Mouse (Mus musculus) heart, adult 10 weeks (tissue): ENCODE data around the gene Gm20517. TPM values are rescaled to one million over a fixed set of nuclear protein-coding genes. Genes with fewer than 3 reads are reported as not detected.

Source experiments
- polyA plus RNA-seq: library from polyadenylated mRNA; stranded (reverse); fragments of 350-450 nt; fragmentation: Illumina TruSeq; extraction: RNeasy Lipid Tissue Mini Kit (QIAGEN cat#74804); gene quantifications from one replicate; pipeline ENCODE4 v1.2.3, GENCODE M21; 2014; ENCODE audit warnings: low read depth, low replicate concordance

Gm20517 gene
- polyA plus RNA-seq, result 2.2 TPM

GRCm38 (mm10) chr17:47610849-47611660 lies at the start of gene Gm20517, which contains the start of the genes Bysl and Med20:
TSS of gene Gm20517 (plus strand) at chr17:47611589.
TSS of gene Bysl (minus strand) at chr17:47611492.
TSS of gene Med20 (plus strand) at chr17:47611582.

DNA sequence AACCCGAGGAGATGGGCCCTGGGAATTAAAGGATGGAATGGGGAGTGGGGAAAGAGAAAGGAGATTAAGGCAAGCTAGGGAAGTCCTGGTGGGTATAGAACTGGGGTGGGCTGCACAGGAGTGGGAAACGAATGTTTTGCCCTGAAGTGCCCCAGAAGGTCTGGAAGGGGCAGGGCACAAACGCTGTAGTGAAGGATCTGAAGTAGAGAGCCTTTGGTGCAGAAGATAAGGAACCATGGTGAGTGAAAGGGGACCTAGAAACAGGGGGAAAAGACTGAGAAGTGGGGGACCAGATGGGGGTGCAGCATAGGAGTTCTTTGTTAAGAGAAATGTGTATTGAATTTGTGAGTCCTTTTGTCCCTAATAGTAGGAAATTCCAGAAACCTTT lies 19.3 kb downstream of the Gm20517 start, which contains the start of gene Usp49:
Gene Usp49, plus strand, starts transcription at position 13 of the 388 bp plus-strand sequence.

GRCm38 (mm10) chr17:47688344-47688607 lies 76.9 kb downstream of the Gm20517 start, which contains the start of gene Tomm6:
TSS of gene Tomm6 (minus strand) at chr17:47688386.

DNA sequence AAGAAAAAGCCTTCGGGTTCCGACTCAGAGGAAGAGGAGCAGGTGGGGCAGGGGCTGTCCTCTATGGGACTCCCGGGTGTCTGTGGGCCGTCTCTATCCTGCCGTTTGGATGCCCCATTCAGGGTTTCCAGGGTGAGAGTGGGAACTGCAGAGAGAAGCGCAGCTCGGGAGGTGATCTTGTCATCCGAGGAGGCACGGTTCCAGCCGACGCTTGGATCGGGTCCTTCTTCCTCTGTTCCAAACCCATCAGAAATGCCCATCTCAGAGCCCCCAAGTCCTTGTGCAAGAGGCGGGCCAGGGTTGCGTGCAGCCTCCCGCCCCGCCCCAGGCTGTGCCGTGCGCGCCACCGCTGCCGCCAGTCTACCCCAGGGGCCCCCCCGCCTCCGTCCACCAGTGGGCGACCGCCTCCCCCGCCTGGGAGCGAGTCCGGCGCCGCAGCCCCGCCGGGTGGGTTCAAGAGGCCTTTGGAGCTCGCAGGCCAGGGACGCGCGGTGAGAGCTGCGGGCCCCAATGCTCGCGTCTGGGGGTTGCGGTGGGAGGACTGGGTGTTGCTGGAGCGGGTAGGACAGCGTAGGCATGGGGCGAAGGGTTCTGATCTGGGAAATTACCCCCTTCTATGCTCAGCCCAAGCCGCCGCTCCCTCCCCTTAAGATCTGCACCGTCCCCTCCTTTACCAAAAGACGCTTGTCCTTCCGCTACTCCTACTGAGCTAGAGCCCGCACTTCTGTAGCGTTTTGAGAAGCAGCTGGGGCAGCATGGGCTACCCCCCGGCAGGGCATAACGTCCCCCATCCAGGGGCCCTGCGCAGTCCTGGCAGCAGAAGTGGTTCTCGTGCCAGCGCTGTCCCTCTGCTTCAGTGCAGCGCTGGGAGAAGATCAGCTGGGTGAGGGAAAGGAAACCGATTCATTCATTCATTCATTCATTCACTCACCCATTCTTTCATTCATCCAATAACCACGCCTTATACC lies 77.5 kb downstream of the Gm20517 start, which contains the start of gene Frs3:
Gene Frs3, plus strand, starts transcription at position 423 of the 968 bp plus-strand sequence.

GRCm38 (mm10) chr17:47694442-47694502 lies 82.9 kb downstream of the Gm20517 start, which contains the start of gene Gm21981:
TSS of gene Gm21981 (minus strand) at chr17:47694455.

DNA sequence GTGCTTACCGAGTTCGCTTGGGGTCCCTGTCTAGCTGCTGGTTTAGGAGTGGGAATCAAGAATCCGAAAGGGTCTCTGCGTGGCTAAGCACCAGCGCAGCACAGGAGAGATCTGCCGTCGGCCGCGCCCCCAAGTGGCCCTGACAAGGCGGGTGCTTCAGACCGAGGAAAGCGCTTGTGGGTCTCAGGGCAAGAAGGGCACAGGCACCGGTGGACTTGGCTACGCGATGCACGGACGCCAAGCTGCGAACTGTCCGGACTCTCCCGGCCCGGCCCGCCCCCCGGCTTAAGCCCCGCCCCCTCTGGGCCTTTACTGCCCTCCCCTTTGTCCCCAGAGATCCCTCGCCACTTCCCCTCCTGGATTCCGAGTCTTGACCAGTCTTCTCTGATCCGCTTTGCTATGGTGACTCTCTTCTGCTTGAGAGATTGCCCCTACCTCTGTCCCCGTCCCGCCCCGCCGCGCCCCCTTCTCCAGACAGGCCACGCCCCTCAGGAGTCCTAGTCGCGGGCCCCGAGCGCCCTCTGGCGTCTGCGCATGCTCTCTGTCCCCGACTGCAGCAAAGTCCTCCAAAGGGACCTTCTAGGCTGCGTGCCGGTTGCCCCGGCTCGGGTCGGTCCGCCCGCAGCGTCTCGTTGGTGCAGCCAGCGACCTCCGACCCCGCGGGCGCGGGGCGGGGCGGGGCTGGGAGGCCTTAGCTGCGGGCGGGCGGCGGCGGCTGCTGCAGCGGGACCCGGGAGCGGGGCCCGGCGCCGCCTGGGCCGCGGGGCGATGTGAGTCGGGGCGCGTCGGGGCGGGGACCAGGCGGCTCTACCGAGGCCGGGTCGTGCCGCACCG lies 83.3 kb downstream of the Gm20517 start, which contains the start of gene Prickle4:
Gene Prickle4, minus strand, starts transcription at position 234 of the 834 bp plus-strand sequence.

GRCm38 (mm10) chr17:47726566-47726965 lies 115.2 kb downstream of the Gm20517 start, which contains the start of gene Pgc:
TSS of gene Pgc (plus strand) at chr17:47726842.

Other genes starting within 250 kb of the Gm20517 start
- gene Mrps10, start 242.7 kb upstream of the Gm20517 start, polyA plus RNA-seq, result 36.1 TPM
- 2.0 TPM for gene Guca1b, start 226.2 kb upstream of the Gm20517 start, polyA plus RNA-seq
- gene Guca1a, start 211.0 kb upstream of the Gm20517 start, polyA plus RNA-seq, result not detected
- 1.5 TPM for gene AI661453, start 175.0 kb upstream of the Gm20517 start, polyA plus RNA-seq
- not detected for gene 1700001C19Rik, start 174.2 kb upstream of the Gm20517 start, polyA plus RNA-seq
- 13.7 TPM for gene Taf8, start 109.3 kb upstream of the Gm20517 start, polyA plus RNA-seq
- gene Ccnd3, start 106.5 kb upstream of the Gm20517 start, polyA plus RNA-seq, result 62.7 TPM
- 16.3 TPM for gene Bysl, start 97 bp upstream of the Gm20517 start, polyA plus RNA-seq
- gene Med20, start within 50 bp of the Gm20517 start, polyA plus RNA-seq, result 19.7 TPM
- 2.6 TPM for gene Usp49, start 19.1 kb downstream of the Gm20517 start, polyA plus RNA-seq
- gene Tomm6, start 76.8 kb downstream of the Gm20517 start, polyA plus RNA-seq, result 89.7 TPM
- gene Frs3, start 77.4 kb downstream of the Gm20517 start, polyA plus RNA-seq, result 6.2 TPM
- 0.63 TPM for gene Gm21981, start 82.9 kb downstream of the Gm20517 start, polyA plus RNA-seq
- 2.8 TPM for gene Prickle4, start 83.1 kb downstream of the Gm20517 start, polyA plus RNA-seq
- not detected for gene Pgc, start 115.3 kb downstream of the Gm20517 start, polyA plus RNA-seq
- 29.8 TPM for gene Tfeb, start 125.4 kb downstream of the Gm20517 start, polyA plus RNA-seq
- 4.4 TPM for gene Mdfi, start 223.1 kb downstream of the Gm20517 start, polyA plus RNA-seq